Mouse (Mus musculus) lung, embryonic 14.5 days (tissue): ENCODE data around the gene Wwox. TPM values are rescaled to one million over a fixed set of nuclear protein-coding genes. Genes with fewer than 3 reads are reported as not detected.

Experiments
- ATAC-seq: fragments of 200-750 bp; cut with Nextera tagmentation; 2 replicates; pipeline ENCODE4 v1.8.0; 2017; ENCODE audit warnings: mild to moderate bottlenecking, moderate TSS enrichment, moderate library complexity; ENCODE audit not compliant: insufficient read depth
- DNase-seq: peaks from one replicate; pipeline ENCODE4 v3.0.0-alpha.2; 2015
- H3K27ac ChIP-seq: fragments of 300-500 bp; sonication (generic); 2 replicates; pipeline ENCODE4 v1.5.1; 2014; ENCODE audit warnings: low read depth, mild to moderate bottlenecking, moderate library complexity
- H3K27me3 ChIP-seq: fragments of 300-500 bp; sonication (generic); 2 replicates; pipeline ENCODE4 v1.6.1; 2014; ENCODE audit warnings: low read length, control low read depth; ENCODE audit not compliant: insufficient read depth
- H3K36me3 ChIP-seq: fragments of 300-500 bp; sonication (generic); 2 replicates; pipeline ENCODE4 v1.6.1; 2014; ENCODE audit warnings: control low read depth; ENCODE audit not compliant: insufficient read depth
- H3K4me1 ChIP-seq: fragments of 300-500 bp; sonication (generic); 2 replicates; pipeline ENCODE4 v1.6.1; 2014; ENCODE audit warnings: antibody characterized with exemption, control low read depth; ENCODE audit not compliant: insufficient read depth
- H3K4me2 ChIP-seq: fragments of 300-500 bp; sonication (generic); 2 replicates; pipeline ENCODE4 v1.6.1; 2014; ENCODE audit warnings: mild to moderate bottlenecking
- H3K4me3 ChIP-seq: fragments of 300-500 bp; sonication (generic); 2 replicates; pipeline ENCODE4 v1.5.1; 2014; ENCODE audit warnings: low read depth, low read length
- H3K9ac ChIP-seq: fragments of 300-500 bp; sonication (generic); 2 replicates; pipeline ENCODE4 v1.6.1; 2014
- H3K9me3 ChIP-seq: fragments of 300-500 bp; sonication (generic); 2 replicates; pipeline ENCODE4 v1.6.1; 2016; ENCODE audit warnings: low read depth, low read length, control low read depth
- CTCF ChIP-seq: IDR thresholded peaks from 2 replicates; pipeline ENCODE4 v1.5.1; 2016; ENCODE audit warnings: antibody characterized with exemption, low read depth
- WGBS: fragments of 180-500 bp; shearing (Covaris S2); extraction: QIAGEN DNeasy Blood & Tissue Kit; methylation state at CpG from one replicate; pipeline ENCODE4 v1.1.7; 2014; 5-methylcytosine and 5-hydroxymethylcytosine counted together
- polyA plus RNA-seq: library from polyadenylated mRNA; unstranded; fragments of >200 nt; fragmentation: Nextera tagmentation; extraction: Ambion mirVana; gene quantifications from 2 replicates; pipeline ENCODE4 v1.2.1, GENCODE M21; 2014

The Wwox gene
- polyA plus RNA-seq, 1 experiment from 2014 or later, result 16.1 TPM

- H3K4me2 ChIP-seq, result no peak overlapping the region
- no peaks in the 10 kb centered on the region; the same call in none of the 2 replicates for H3K4me1 ChIP-seq
- no peaks in the 10 kb centered on the region for H3K36me3 ChIP-seq
- no peaks in the 10 kb centered on the region for H3K27me3 ChIP-seq
- DNase-seq (peak; percentile 31), ATAC-seq (no peak)
- H3K9ac ChIP-seq, result no peak overlapping the region
- TF ChIP-seq CTCF, result no peak
- WGBS, result 63% methylated on average over 20 of the region's 20 CpGs
- H3K27ac ChIP-seq, result no peak overlapping the region
- H3K4me3 ChIP-seq, result no peak overlapping the region
- no peaks in the 10 kb centered on the region for H3K9me3 ChIP-seq
Measured at GRCm38 (mm10) chr8:115226781-115227583, 787.5 kb downstream of the Wwox start.

DNA sequence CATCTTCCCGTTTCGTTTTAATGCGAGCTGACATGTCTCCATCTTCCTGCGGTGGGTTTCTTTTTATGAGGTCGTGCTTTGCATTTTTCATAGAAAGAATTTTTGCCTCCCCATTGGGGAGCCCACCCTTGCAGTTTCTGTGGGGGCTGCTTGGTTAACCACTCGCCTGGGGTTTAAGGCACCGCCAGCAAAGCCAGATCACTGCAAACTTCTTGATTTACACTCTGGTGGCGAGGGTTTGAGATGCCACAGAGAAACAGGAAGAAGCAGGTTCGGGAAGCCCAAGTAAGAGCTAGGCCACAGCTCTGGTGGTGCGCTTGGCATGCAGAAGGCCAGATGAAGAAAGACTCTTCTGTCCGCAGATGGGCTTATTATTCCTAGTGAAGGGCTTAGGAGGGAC, 789.4 kb downstream of the Wwox start:
- DNase-seq (no peak), ATAC-seq (no peak)
- 81% methylated on average over 11 of the region's 11 CpGs for WGBS
- Histone ChIP-seq H3K4me2 (no peak overlapping the region), H3K4me3 (no peak overlapping the region), H3K27ac (no peak overlapping the region), H3K9ac (no peak overlapping the region), H3K4me1 (no peaks in the 10 kb centered on the region; the same call in 1 of the 2 replicates), H3K36me3 (no peaks in the 10 kb centered on the region), H3K27me3 (no peaks in the 10 kb centered on the region), H3K9me3 (no peaks in the 10 kb centered on the region)
- TF ChIP-seq CTCF, result no peak

- ATAC-seq (no peak), DNase-seq (no peak)
- no peak overlapping the region for H3K4me3 ChIP-seq
- H3K9me3 ChIP-seq, result no peaks in the 10 kb centered on the region
- no peak overlapping the region for H3K27ac ChIP-seq
- no peak overlapping the region for H3K9ac ChIP-seq
- TF ChIP-seq CTCF, result no peak
- H3K4me1 ChIP-seq, result no peaks in the 10 kb centered on the region
- H3K4me2 ChIP-seq, result no peak overlapping the region
- 70% methylated on average over 6 of the region's 6 CpGs for WGBS
- H3K36me3 ChIP-seq, result no peaks in the 10 kb centered on the region
- H3K27me3 ChIP-seq, result no peaks in the 10 kb centered on the region
Measured at GRCm38 (mm10) chr8:115234068-115234467, 794.6 kb downstream of the Wwox start.

GRCm38 (mm10) chr8:115237596-115237995, 798.1 kb downstream of the Wwox start:
- no peak for TF ChIP-seq CTCF
- DNase-seq, result no peak
- H3K9me3 ChIP-seq, result no peaks in the 10 kb centered on the region
- no peak overlapping the region for H3K9ac ChIP-seq
- no peaks in the 10 kb centered on the region for H3K27me3 ChIP-seq
- 45% methylated on average over 9 of the region's 9 CpGs for WGBS
- no peak for ATAC-seq
- H3K36me3 ChIP-seq, result no peaks in the 10 kb centered on the region
- H3K4me3 ChIP-seq, result no peak overlapping the region
- no peak overlapping the region for H3K27ac ChIP-seq
- H3K4me1 ChIP-seq, result no peaks in the 10 kb centered on the region
- no peak overlapping the region for H3K4me2 ChIP-seq

- no peaks in the 10 kb centered on the region for H3K4me1 ChIP-seq
- WGBS, result 84% methylated on average over 9 of the region's 9 CpGs
- H3K27ac ChIP-seq, result no peak overlapping the region
- H3K9me3 ChIP-seq, result no peaks in the 10 kb centered on the region
- H3K27me3 ChIP-seq, result no peaks in the 10 kb centered on the region
- H3K4me2 ChIP-seq, result no peak overlapping the region
- no peak for ATAC-seq
- DNase-seq, result no peak
- no peak overlapping the region for H3K9ac ChIP-seq
- H3K4me3 ChIP-seq, result no peak overlapping the region
- no peaks in the 10 kb centered on the region for H3K36me3 ChIP-seq
- no peak for TF ChIP-seq CTCF
Measured at GRCm38 (mm10) chr8:115243465-115244027, 804.1 kb downstream of the Wwox start.

GRCm38 (mm10) chr8:115249688-115250366, 810.4 kb downstream of the Wwox start:
- Histone ChIP-seq H3K36me3 (no peaks in the 10 kb centered on the region), H3K9me3 (no peaks in the 10 kb centered on the region), H3K4me2 (peak overlapping the region; percentile 48), H3K4me3 (no peak overlapping the region), H3K27me3 (no peaks in the 10 kb centered on the region), H3K27ac (no peak overlapping the region), H3K9ac (no peak overlapping the region), H3K4me1 (peaks cover 4% of the 10 kb centered on the region; the same call in 1 of the 2 replicates)
- DNase-seq (peak; percentile 41), ATAC-seq (no peak)
- no peak for TF ChIP-seq CTCF
- 31% methylated on average over 22 of the region's 22 CpGs for WGBS

DNA sequence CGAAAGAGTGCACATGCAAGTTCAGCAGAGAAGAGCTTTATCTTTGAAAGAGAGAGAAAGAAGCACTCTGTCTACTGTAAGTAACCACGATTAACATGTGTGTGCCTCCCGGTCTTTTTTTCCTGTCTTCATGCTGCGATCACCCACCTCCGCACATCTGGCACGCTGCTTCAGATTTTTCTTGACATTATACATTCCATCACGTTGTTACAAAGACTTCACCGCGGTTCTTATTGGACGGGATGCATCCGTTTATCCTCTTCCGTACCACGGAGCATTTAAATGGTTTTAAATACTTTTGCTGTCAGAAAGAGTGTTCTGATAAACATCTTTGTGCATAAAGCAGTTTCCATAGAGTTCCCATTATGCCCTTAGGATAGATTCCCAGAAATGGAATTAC, 816.1 kb downstream of the Wwox start:
- ATAC-seq, result no peak
- 35% methylated on average over 13 of the region's 13 CpGs for WGBS
- H3K36me3 ChIP-seq, result no peaks in the 10 kb centered on the region
- TF ChIP-seq CTCF, result no peak
- no peaks in the 10 kb centered on the region for H3K9me3 ChIP-seq
- no peaks in the 10 kb centered on the region for H3K27me3 ChIP-seq
- H3K9ac ChIP-seq, result no peak overlapping the region
- no peak overlapping the region for H3K4me3 ChIP-seq
- peak; percentile 31 for DNase-seq
- no peak overlapping the region for H3K4me2 ChIP-seq
- H3K4me1 ChIP-seq, result no peaks in the 10 kb centered on the region
- H3K27ac ChIP-seq, result no peak overlapping the region
